Mouse (Mus musculus) liver, embryonic 15.5 days (tissue): ENCODE measurements around the gene Sdccag8. TPM values are rescaled to one million over a fixed set of nuclear protein-coding genes. Genes with fewer than 3 reads are reported as not detected.

Source experiments
- ATAC-seq: fragments of 200-750 bp; cut with Nextera tagmentation; 2 replicates; pipeline ENCODE4 v1.8.0; 2017; ENCODE audit warnings: moderate number of reproducible peaks, mild to moderate bottlenecking, moderate library complexity; ENCODE audit not compliant: insufficient read depth
- H3K27ac ChIP-seq: fragments of 300-500 bp; sonication (generic); replicated peaks from 2 replicates; pipeline ENCODE4 v1.5.1; 2015; ENCODE audit warnings: mild to moderate bottlenecking, inconsistent platforms
- H3K27me3 ChIP-seq: fragments of 300-500 bp; sonication (generic); 2 replicates; pipeline ENCODE4 v1.6.1; 2015; ENCODE audit warnings: mild to moderate bottlenecking, inconsistent platforms
- H3K36me3 ChIP-seq: fragments of 300-500 bp; sonication (generic); replicated peaks from 2 replicates; pipeline ENCODE4 v1.6.1; 2015; ENCODE audit warnings: moderate library complexity, mild to moderate bottlenecking, inconsistent platforms
- H3K4me1 ChIP-seq: fragments of 300-500 bp; sonication (generic); replicated peaks from 2 replicates; pipeline ENCODE4 v1.6.1; 2015; ENCODE audit warnings: inconsistent platforms
- H3K4me2 ChIP-seq: fragments of 300-500 bp; sonication (generic); 2 replicates; pipeline ENCODE4 v1.6.1; 2015; ENCODE audit warnings: moderate library complexity, mild to moderate bottlenecking, inconsistent platforms
- H3K4me3 ChIP-seq: fragments of 300-500 bp; sonication (generic); replicated peaks from 2 replicates; pipeline ENCODE4 v1.5.1; 2015; ENCODE audit warnings: mild to moderate bottlenecking, inconsistent platforms
- H3K9ac ChIP-seq: fragments of 300-500 bp; sonication (generic); 2 replicates; pipeline ENCODE4 v1.6.1; 2015; ENCODE audit warnings: moderate library complexity, mild to moderate bottlenecking, inconsistent platforms
- H3K9me3 ChIP-seq: fragments of 300-500 bp; sonication (generic); replicated peaks from 2 replicates; pipeline ENCODE4 v1.6.1; 2016; ENCODE audit warnings: inconsistent platforms
- WGBS: fragments of 180-500 bp; shearing (Covaris S2); methylation state at CpG from one replicate; pipeline ENCODE4 v1.1.7; 2015; ENCODE audit warnings: mixed read lengths; ENCODE audit not compliant: insufficient replicate concordance; 5-methylcytosine and 5-hydroxymethylcytosine counted together
- polyA plus RNA-seq: library from polyadenylated mRNA; unstranded; fragments of >200 nt; fragmentation: Nextera tagmentation; extraction: Ambion mirVana; gene quantifications from 2 replicates; pipeline ENCODE4 v1.2.1, GENCODE M21; 2015

Sdccag8 gene
- polyA plus RNA-seq, 1 experiment from 2014 or later, result 5.0 TPM

GRCm38 (mm10) chr1:177013776-177014175 is 199.3 kb downstream of the Sdccag8 start:
- no peaks in the 10 kb centered on the region for H3K36me3 ChIP-seq
- no peak overlapping the region for H3K27ac ChIP-seq
- H3K4me2 ChIP-seq, result no peak overlapping the region
- no peaks in the 10 kb centered on the region for H3K27me3 ChIP-seq
- no peaks in the 10 kb centered on the region for H3K9me3 ChIP-seq
- no peak overlapping the region for H3K9ac ChIP-seq
- no peaks in the 10 kb centered on the region for H3K4me1 ChIP-seq
- 76% methylated on average over 3 of the region's 3 CpGs for WGBS
- H3K4me3 ChIP-seq, result no peak overlapping the region
- ATAC-seq, result no peak

GRCm38 (mm10) chr1:177014346-177014745 is 199.9 kb downstream of the Sdccag8 start:
- no peaks in the 10 kb centered on the region for H3K27me3 ChIP-seq
- no peaks in the 10 kb centered on the region for H3K9me3 ChIP-seq
- no peak overlapping the region for H3K4me2 ChIP-seq
- no peak for ATAC-seq
- H3K36me3 ChIP-seq, result no peaks in the 10 kb centered on the region
- H3K4me3 ChIP-seq, result no peak overlapping the region
- H3K27ac ChIP-seq, result no peak overlapping the region
- H3K4me1 ChIP-seq, result no peaks in the 10 kb centered on the region
- no peak overlapping the region for H3K9ac ChIP-seq
- 54% methylated on average over 2 of the region's 2 CpGs for WGBS

- Histone ChIP-seq H3K27me3 (no peaks in the 10 kb centered on the region), H3K9ac (no peak overlapping the region), H3K4me2 (no peak overlapping the region), H3K36me3 (no peaks in the 10 kb centered on the region), H3K27ac (no peak overlapping the region), H3K4me1 (no peaks in the 10 kb centered on the region), H3K9me3 (no peaks in the 10 kb centered on the region), H3K4me3 (no peak overlapping the region)
- WGBS, result 63% methylated on average over 6 of the region's 6 CpGs
- no peak for ATAC-seq
These were observed 200.5 kb downstream of the Sdccag8 start for GRCm38 (mm10) chr1:177014921-177015439.

- Histone ChIP-seq H3K4me3 (no peak overlapping the region), H3K27me3 (no peaks in the 10 kb centered on the region), H3K4me1 (no peaks in the 10 kb centered on the region), H3K9ac (no peak overlapping the region), H3K4me2 (no peak overlapping the region), H3K36me3 (no peaks in the 10 kb centered on the region), H3K9me3 (no peaks in the 10 kb centered on the region), H3K27ac (no peak overlapping the region)
- no peak for ATAC-seq
- 60% methylated on average over 3 of the region's 3 CpGs for WGBS
These were observed 201.5 kb downstream of the Sdccag8 start for GRCm38 (mm10) chr1:177015917-177016316.

GRCm38 (mm10) chr1:177016729-177017128 is 202.3 kb downstream of the Sdccag8 start:
- WGBS, result 74% methylated on average over 2 of the region's 2 CpGs
- no peaks in the 10 kb centered on the region for H3K9me3 ChIP-seq
- H3K4me3 ChIP-seq, result no peak overlapping the region
- no peak overlapping the region for H3K9ac ChIP-seq
- H3K27me3 ChIP-seq, result no peaks in the 10 kb centered on the region
- ATAC-seq, result no peak
- no peak overlapping the region for H3K27ac ChIP-seq
- H3K4me2 ChIP-seq, result no peak overlapping the region
- H3K4me1 ChIP-seq, result peaks cover 3% of the 10 kb centered on the region; the same call in 1 of the 2 replicates
- no peaks in the 10 kb centered on the region for H3K36me3 ChIP-seq

- peaks cover 3% of the 10 kb centered on the region; the same call in 1 of the 2 replicates for H3K4me1 ChIP-seq
- H3K36me3 ChIP-seq, result no peaks in the 10 kb centered on the region
- no peak overlapping the region for H3K4me2 ChIP-seq
- H3K4me3 ChIP-seq, result no peak overlapping the region
- 81% methylated on average over 1 of the region's 1 CpGs for WGBS
- no peak for ATAC-seq
- H3K9me3 ChIP-seq, result no peaks in the 10 kb centered on the region
- H3K9ac ChIP-seq, result no peak overlapping the region
- no peak overlapping the region for H3K27ac ChIP-seq
- H3K27me3 ChIP-seq, result no peaks in the 10 kb centered on the region
These were observed 204.3 kb downstream of the Sdccag8 start for GRCm38 (mm10) chr1:177018750-177019149.

- 80% methylated on average over 5 of the region's 5 CpGs for WGBS
- no peaks in the 10 kb centered on the region for H3K27me3 ChIP-seq
- H3K4me2 ChIP-seq, result no peak overlapping the region
- H3K9ac ChIP-seq, result no peak overlapping the region
- H3K4me1 ChIP-seq, result peaks cover 3% of the 10 kb centered on the region; the same call in 1 of the 2 replicates
- no peak for ATAC-seq
- H3K27ac ChIP-seq, result no peak overlapping the region
- no peak overlapping the region for H3K4me3 ChIP-seq
- H3K9me3 ChIP-seq, result no peaks in the 10 kb centered on the region
- no peaks in the 10 kb centered on the region for H3K36me3 ChIP-seq
These were observed 205.2 kb downstream of the Sdccag8 start for GRCm38 (mm10) chr1:177019668-177020067.

- H3K4me3 ChIP-seq, result no peak overlapping the region
- no peaks in the 10 kb centered on the region for H3K9me3 ChIP-seq
- peaks cover 3% of the 10 kb centered on the region; the same call in 1 of the 2 replicates for H3K4me1 ChIP-seq
- no peak overlapping the region for H3K4me2 ChIP-seq
- 62% methylated on average over 3 of the region's 3 CpGs for WGBS
- ATAC-seq, result no peak
- H3K27ac ChIP-seq, result no peak overlapping the region
- H3K9ac ChIP-seq, result no peak overlapping the region
- H3K27me3 ChIP-seq, result no peaks in the 10 kb centered on the region
- H3K36me3 ChIP-seq, result no peaks in the 10 kb centered on the region
These were observed 208.3 kb downstream of the Sdccag8 start for GRCm38 (mm10) chr1:177022751-177023150.

GRCm38 (mm10) chr1:177027706-177028105 is 213.2 kb downstream of the Sdccag8 start:
- 58% methylated on average over 3 of the region's 3 CpGs for WGBS

GRCm38 (mm10) chr1:177029032-177029431 is 214.6 kb downstream of the Sdccag8 start:
- no peak for ATAC-seq
- 36% methylated on average over 2 of the region's 2 CpGs for WGBS
- no peaks in the 10 kb centered on the region for H3K4me1 ChIP-seq

More at GRCm38 (mm10) chr1:177027706-177028105, 213.2 kb downstream of the Sdccag8 start:
- Histone ChIP-seq H3K9ac (no peak overlapping the region), H3K36me3 (no peaks in the 10 kb centered on the region), H3K9me3 (no peaks in the 10 kb centered on the region), H3K4me2 (no peak overlapping the region), H3K4me3 (no peak overlapping the region), H3K27ac (no peak overlapping the region), H3K4me1 (no peaks in the 10 kb centered on the region), H3K27me3 (no peaks in the 10 kb centered on the region)
- no peak for ATAC-seq

GRCm38 (mm10) chr1:177030669-177031068 is 216.2 kb downstream of the Sdccag8 start:
- no peaks in the 10 kb centered on the region for H3K27me3 ChIP-seq
- no peak for ATAC-seq
- WGBS, result 57% methylated on average over 3 of the region's 3 CpGs

More at GRCm38 (mm10) chr1:177029032-177029431, 214.6 kb downstream of the Sdccag8 start:
- no peaks in the 10 kb centered on the region for H3K27me3 ChIP-seq
- H3K4me2 ChIP-seq, result no peak overlapping the region
- no peak overlapping the region for H3K27ac ChIP-seq
- no peak overlapping the region for H3K4me3 ChIP-seq
- no peak overlapping the region for H3K9ac ChIP-seq
- H3K36me3 ChIP-seq, result no peaks in the 10 kb centered on the region
- H3K9me3 ChIP-seq, result no peaks in the 10 kb centered on the region

GRCm38 (mm10) chr1:177031196-177031595 is 216.7 kb downstream of the Sdccag8 start:
- no peaks in the 10 kb centered on the region for H3K9me3 ChIP-seq
- WGBS, result 56% methylated on average over 1 of the region's 1 CpGs
- no peaks in the 10 kb centered on the region for H3K27me3 ChIP-seq
- H3K9ac ChIP-seq, result no peak overlapping the region
- no peak overlapping the region for H3K4me3 ChIP-seq
- H3K36me3 ChIP-seq, result no peaks in the 10 kb centered on the region
- H3K4me2 ChIP-seq, result no peak overlapping the region
- no peak overlapping the region for H3K27ac ChIP-seq
- ATAC-seq, result no peak
- H3K4me1 ChIP-seq, result no peaks in the 10 kb centered on the region

More at GRCm38 (mm10) chr1:177030669-177031068, 216.2 kb downstream of the Sdccag8 start:
- no peak overlapping the region for H3K27ac ChIP-seq
- no peak overlapping the region for H3K4me3 ChIP-seq
- H3K9ac ChIP-seq, result no peak overlapping the region
- H3K9me3 ChIP-seq, result no peaks in the 10 kb centered on the region
- no peaks in the 10 kb centered on the region for H3K4me1 ChIP-seq
- H3K4me2 ChIP-seq, result no peak overlapping the region
- H3K36me3 ChIP-seq, result no peaks in the 10 kb centered on the region
